Mouse (Mus musculus): ENCODE results near the gene Maats1.

Maats1 gene

DNA sequence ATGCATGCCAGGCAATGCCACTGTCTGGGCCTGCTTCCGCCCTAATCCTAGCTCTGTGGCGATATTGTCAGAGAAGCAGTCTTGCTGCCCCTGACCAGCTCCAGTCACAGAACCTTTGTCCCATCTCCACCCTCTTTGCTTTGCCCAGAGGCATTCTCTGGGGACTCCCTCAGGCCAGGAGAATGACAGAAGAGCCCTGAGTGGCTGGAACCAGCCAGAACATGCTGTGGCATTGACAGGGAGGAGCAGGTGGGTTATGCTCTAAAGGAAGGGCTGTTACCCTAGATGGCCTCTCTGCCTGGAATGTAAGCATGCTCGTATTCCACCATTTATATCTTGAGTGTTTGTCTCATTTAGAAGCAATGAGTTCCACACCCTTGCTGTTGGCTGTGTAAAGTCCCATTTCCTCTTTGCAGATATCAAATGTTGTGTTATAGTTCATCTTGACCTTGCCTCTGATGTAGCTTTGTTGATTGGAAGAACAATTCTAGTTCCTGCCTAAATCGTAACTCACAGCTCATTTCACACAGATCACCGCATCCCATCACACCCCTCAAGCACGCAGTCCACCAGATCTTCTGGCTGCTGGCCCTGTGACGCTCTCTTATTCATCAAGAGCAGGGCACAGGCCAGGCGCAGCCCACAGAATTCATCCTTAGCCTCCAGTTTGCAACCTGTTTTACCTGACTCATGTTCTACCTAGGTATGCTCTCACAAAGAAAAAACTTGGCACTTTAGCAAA is 28.9 kb upstream of the Maats1 start:
- peak; percentile 90 for DNase-seq (ENCODE audit: low read depth, low spot score)

DNA sequence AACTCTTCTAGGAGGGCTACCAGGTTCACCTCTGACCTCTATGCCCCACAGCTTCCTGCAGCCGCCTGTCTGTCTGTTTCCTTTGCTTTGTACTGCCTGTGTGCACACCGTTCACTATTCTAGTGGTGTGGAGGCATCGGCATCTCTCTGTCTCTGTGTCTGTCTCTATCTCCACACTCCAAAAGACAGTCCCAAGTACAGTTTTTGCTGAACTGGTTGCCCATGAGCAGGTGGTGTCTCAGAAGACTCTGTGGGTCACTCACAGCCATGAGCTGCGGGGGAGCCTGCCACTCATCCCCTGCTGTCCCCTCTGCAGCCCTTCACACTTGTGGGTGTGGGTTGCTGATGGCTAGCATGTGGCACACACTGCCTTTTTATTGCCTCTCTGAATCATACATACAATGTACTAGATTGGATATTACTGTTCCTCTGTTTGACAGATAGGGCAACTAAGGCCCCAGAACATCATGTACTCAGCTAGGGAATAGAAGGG is 28.1 kb upstream of the Maats1 start:
- DNase-seq (ENCODE audit: low read depth, low spot score), result no peak

DNA sequence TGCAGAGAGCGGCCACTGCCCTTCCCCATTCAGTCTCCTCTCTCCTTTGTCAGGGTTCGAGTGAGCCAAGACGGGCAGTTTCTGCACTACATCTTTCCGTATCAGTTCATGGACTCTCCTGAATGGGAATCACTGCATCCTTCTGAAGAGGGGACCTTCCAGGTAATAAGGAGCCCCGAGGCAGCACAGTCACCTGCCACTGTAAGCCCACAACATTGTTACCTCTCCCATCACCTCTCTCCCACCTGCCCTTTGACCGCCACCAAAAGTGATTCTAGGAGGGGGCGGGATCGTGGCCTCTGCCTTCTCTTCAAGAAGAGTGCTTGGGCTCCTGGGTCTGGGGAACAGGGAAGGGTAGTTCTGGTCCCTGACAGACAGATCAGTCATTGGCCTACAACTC is 27.5 kb upstream of the Maats1 start:
- DNase-seq (ENCODE audit: low read depth, low spot score), result no peak

DNA sequence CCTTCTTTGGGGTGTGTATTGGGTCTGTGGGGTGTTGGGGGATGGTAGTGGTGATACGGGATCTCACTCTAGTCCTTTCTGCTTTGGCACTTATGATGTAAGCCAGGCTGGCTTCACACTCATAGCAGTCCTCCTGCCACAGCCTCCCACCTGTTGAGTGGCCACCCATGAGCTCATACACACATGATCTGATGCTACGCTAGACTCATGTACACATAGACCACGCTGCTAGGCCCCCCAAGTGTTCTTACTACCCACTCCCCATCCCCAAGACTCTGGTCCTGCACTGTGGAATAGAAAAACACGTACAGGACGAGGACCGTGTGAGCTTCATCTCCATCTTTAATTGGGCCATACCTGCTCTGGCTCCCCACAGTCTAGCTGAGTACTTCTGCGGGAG is 27.1 kb upstream of the Maats1 start:
- no peak for DNase-seq (ENCODE audit: low read depth, low spot score)

DNA sequence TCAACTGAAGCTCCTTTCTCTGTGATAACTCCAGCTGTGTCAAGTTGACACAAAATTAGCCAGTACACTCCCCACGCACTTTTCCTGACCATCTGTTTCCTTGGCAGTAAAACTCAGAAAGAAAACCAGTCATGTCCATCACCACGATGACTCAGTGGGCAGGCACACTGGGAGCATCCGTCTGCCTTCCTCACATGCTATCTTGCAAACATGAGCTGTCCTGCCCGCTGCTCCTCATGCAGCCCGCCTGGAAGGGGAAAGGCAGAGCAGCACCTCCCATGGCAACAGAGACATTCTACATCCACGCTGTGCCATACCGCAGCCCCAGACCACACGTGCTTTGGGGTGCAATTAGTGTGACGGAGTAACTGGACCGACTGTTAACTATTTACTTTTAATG is 26.4 kb upstream of the Maats1 start:
- DNase-seq (ENCODE audit: low read depth, low spot score), result no peak

DNA sequence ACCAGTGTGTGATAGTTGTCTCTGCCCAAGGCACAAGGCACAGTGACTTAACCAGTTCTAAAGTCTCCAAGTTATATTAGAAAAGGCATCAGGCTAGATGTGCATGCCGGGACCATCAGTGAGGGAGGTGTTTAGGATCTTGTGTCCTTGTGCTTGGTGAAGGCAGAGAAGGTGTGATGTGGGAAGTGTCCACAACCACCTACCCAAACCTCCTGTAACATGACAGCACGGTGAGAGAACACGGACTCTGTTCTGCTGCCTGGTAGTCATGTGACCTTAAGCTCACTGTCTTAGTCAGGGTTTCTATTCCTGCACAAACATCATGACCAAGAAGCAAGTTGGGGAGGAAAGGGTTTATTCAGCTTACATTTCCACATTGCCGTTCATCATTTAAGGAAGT is 24.3 kb upstream of the Maats1 start:
- no peak for DNase-seq (ENCODE audit: low read depth, low spot score)

DNA sequence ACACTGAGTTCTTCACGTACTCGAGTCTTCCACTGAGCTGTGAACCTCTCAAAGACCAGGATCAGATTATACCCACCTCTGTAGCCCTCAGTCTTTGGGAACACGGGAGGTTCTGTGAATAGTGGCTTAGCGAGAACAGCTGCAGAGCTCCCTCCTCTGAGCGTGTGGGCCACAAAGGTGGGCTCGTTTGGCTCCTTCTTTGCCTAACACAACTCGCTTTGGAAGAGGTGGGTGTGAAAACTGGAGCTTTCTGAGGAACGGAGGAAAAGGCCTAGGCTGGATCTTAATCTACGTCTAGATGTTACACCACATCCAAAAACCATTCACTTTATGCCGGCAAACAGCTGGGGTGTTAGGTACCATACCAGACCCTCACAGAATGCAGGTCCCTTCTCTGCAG is 23.4 kb upstream of the Maats1 start:
- no peak for DNase-seq (ENCODE audit: low read depth, low spot score)

DNA sequence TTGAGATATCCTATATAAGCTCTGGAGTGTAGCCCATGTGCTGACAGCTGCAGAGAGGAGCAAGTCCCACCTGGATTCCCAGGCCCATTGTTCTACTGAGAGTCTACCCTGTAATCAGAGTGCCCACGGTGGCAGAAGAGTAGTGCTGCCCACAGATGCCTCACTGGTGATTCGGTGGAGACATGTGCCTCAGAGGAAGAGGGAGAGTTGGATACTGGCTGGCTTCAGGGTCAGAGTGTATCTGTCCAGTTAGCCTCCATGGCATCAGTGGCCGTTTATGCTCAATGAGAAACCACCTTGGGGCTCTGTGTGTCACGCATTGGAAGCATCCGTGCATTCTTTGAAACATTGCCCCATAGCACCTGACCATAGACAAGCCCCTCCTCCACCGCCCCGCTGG is 21.7 kb upstream of the Maats1 start:
- no peak for DNase-seq (ENCODE audit: low read depth, low spot score)

DNA sequence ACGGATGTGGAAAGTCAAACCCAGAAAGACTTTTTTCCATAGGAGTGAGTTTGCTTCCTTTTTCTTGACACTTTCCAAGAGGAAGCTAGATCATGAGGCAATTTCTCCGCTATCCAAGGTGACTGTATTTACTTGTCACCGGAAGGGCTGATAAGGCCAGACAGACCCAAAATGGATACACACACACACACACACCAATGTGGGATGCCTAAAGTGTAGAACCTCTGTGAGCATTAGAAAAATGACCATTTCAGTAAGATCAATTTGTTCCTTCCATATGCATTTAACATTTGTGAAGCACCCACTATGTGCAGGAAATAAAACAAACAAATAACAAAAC is 21.3 kb upstream of the Maats1 start:
- DNase-seq (ENCODE audit: low read depth, low spot score), result no peak

DNA sequence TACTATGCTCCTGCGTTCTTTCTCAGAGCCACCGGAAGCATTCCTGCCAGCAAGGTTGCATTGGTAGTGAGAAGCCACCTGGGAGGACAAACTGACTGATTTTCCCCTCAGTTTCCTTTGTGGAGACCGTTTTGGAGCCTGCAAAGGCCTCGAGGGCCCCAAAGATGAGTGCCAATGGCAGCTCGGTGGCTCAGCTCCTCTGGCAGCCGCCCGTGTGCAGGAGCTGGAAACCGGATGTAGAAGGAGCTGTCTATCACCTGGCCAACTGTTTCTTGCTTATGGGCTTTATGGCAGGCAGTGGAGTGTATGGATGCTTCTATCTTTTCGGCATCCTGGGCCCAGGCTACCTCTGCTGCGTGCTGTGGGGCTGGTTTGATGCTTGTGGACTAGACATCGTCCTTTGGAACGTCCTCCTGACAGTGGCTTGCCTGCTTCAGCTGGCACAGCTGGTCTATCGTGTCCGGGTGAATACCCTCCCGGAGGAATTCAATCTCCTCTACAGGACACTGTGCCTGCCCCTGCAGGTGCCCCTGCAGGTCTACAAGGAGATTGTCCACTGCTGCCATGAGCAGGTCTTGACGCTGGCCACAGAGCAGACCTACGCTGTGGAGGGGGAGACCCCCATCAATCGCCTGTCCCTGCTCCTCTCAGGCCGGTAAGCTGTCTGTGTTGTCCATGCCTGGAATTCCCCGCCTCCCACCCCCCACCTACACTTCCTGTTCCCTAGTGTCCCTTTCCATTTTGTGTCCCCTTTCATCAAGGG is 20.7 kb upstream of the Maats1 start:
- no peak for DNase-seq (ENCODE audit: low read depth, low spot score)

DNA sequence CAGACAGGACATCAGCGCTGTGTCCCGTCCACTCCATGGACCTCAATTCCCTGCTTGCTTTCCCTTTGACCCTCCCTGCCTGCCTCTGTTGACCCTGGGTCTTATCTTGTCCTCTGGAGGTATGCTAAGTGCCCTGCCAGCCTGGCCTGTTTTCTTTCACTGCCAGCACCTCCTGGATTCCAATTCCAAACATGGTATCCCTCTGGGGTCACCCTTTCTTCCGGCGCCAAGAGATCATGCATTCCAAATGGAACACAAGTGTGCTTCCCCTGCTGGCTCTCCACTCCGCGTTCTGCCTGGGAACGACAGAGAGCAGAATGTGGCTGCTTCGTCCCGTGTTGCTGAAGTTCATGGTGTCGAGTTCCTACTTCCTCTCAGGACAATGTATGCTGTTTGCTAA is 20.0 kb upstream of the Maats1 start, which contains the start of gene Popdc2:
TSS of gene Popdc2 (plus strand) at position 277 of the 400 bp plus-strand sequence.
- peak; percentile 65 for DNase-seq (ENCODE audit: low read depth, low spot score)

DNA sequence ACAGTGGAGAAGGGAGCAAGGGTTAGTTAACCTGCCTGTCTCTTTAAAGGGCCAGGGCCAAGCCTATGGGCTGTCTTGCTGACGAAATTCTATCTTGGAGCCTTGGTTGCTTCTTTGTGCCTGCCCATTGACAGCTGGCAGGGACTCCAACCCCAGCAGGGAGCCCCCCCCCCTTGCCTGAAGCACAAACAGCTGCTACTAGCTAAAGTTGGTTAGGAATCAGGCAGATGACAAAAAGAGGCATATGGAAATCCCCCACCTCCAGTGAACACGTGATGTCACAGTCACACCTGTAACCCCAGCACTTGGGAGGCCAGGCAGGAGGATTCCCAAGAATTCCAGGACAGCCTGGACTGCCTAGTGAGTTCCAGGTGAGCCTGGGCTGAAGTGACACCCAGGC is 18.4 kb upstream of the Maats1 start:
- DNase-seq (ENCODE audit: low read depth, low spot score), result no peak

DNA sequence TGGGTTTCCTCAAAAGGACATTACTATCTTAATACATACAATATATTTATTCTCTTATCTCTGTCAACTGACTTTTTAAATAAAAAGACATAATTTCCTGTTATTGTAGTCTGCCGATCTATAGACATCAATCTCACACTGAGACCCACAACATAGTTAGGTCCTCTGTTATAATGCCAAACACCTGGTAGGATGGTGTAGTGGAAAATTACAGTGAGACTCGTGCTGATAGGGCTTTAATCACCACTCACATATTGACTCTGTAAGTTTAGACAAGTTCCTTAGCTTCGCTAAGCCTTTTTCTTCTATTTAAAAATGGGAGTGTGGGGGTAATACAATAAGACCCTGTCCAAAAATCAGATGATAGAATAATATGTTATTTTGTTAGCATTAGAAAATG is 17.9 kb upstream of the Maats1 start:
- no peak for DNase-seq (ENCODE audit: low read depth, low spot score)

DNA sequence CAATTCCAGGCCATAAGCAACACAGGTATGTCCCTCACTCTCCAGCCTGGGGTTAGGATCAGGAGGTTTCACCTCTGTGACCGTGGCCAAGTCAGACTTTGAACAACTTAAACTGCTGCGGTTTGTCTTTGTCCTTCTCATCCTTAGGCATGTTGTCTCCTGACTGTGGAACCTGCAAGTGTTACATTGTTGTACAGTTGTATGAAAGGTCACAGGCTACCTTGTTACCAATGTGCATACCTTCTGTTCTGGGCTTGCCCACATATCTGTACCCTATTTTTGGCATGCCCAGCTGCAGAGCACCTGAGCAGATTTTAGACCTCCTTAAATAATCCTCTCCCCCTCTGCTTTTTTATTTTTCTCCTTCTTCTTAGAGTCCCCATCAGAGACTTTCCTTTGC is 17.3 kb upstream of the Maats1 start:
- no peak for DNase-seq (ENCODE audit: low read depth, low spot score)

DNA sequence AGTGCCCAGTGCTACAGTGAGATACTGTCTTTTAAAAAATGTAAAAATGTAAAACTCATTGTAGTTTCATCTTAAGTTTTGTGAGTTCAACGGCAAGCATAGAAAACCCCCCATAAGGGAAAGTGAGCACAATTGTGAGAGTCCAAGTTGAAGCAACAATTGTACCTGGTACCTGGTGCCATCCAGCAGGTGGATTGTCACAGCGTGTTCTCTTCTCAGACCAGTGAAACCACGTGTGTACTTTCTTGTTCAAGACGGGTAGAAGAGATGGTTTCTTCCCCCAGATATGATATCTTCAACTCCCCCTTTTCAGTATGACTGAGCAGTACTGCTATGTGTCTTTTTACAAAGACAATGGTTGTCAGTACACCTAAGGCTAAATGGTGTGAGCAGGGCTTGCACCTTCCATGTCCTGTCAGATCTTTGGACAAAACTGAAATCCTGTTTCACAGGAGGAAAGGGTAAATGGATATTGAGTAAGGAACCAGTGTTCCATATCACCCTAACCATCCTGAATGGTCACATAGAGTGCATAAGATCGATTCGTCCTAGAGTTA is 16.4 kb upstream of the Maats1 start:
- no peak for DNase-seq (ENCODE audit: low read depth, low spot score)

DNA sequence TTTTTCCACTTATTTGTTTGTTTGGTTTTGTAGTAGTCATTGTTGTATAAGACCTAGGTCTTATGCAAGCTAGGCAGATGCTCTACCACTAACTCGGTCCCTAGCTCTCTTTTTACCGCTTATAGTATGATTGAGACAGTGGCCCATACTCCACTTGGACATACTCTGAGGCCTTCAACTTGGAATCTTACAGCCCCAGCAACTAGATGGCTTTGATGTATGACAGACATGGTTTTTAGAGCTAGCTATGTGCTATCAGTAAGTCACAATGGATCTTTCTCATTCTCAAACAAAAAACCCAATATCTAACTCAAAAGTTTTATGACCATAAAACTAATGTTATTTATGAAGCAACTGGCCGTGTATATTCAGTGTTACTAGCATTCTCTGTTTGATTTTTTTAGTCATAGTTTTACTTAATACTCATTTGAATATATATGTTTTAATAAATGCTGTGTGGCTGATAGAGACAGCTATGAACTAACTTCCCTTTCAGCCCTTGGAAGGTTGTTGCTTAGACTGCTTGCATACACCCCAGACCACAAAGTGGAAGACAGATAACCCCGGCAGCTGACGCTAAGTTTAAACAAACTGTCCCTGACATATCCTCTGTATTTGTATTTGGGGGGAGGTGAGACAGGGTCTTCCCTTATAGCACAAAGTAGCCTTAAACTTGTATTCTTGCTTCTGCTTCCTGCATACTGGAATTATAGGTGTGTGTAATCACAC is 12.4 kb upstream of the Maats1 start:
- no peak for DNase-seq (ENCODE audit: low read depth, low spot score)

DNA sequence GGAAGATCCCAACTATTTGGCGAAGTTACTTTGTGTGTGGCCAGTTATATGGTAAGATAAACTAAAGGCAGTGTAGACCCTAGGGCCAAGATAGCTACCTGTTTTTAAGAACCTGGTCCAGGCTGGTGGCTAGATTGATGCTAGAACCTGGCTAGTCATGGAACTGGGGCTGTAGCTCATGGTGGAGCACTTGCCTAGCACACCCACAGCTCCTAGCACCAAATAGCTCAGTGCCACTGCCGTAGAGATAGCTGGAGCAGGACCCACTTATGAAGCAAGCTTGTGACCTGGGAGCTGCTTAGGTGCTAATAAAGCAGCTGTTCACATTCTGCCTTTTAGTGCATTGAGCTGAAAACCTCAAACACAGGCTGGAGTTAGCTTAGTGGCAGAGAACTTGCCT is 11.7 kb upstream of the Maats1 start:
- DNase-seq (ENCODE audit: low read depth, low spot score), result no peak

DNA sequence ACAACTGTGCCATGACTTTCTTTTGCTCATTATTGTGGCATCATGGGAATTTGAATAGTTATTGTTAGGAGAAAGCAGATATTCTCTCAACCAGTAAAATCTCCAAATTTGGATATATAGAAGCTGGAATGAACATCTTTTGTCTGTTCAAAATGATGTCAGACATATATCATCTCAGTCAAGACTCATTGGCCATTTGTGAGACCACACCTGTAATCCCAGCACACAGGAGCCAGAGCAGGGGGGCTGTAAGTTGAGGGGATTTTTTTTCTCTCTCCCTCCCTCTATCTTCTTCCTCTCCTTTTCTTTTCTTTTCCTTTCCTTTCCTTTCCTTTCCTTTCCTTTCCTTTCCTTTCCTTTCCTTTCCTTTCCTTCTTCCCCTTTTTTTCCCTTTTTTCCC is 10.9 kb upstream of the Maats1 start:
- DNase-seq (ENCODE audit: low read depth, low spot score), result no peak

DNA sequence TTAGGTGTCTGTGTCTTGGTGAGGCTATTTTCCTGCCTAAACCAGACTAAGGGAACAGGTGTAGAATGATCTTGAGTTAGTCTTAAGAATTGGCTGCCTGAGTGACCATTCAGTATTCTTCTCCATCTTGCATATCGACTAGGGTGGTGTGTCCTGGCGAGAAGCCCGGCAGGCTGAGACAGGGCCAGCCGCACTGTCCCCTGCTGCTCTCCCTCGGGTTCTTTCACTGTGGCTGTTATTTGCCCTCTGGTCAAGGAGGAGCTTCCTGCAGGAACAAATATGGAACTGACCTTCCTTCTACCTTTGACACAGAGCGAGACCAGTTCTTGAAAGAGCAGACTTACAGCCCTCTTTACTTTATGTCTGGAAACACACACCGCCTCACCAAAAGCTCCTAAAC is 10.1 kb upstream of the Maats1 start:
- DNase-seq (ENCODE audit: low read depth, low spot score), result no peak

DNA sequence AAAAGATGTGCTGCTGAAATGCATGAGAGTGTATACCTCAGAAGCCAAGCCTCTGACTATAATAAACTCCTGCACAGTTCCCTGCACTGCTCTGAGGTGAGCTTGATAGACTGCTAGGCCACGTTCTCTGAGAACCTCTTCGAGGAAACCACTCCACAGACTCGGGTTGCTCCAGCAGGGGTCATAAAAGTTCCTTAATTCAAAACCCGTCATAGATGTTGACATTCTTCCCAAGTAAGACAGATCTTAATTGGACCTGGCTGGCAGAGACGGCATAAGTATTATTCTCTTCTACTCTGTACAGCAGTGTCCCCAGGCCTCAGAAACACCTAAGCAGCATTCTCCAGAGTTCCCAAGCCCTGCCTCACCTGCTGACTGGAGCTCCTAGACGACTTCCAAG is 9.0 kb upstream of the Maats1 start:
- no peak for DNase-seq (ENCODE audit: low read depth, low spot score)

DNA sequence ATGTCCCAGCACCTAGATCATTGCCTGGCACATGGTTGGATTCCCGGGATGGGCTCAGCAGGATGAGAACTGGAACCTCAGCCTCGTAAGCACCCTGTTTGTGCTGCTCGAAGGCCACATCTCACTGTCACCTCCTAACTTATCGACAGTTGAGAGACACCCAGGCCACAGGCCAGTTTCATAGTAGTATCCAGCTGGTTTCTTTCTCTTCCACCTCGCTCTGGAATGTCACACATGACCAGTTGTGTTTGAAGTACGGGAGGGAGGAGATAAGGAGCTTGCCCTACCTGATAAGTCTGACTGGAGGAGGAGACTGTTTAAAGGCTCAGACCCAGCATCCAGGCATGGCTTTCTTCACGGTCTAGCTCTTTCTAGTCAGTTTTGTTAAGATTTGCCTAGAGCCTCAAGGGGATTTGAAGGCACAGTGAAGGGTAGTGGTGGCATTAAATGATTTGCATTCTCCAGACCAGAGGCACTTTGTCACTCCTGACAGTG is 8.5 kb upstream of the Maats1 start:
- DNase-seq (ENCODE audit: low read depth, low spot score), result no peak

DNA sequence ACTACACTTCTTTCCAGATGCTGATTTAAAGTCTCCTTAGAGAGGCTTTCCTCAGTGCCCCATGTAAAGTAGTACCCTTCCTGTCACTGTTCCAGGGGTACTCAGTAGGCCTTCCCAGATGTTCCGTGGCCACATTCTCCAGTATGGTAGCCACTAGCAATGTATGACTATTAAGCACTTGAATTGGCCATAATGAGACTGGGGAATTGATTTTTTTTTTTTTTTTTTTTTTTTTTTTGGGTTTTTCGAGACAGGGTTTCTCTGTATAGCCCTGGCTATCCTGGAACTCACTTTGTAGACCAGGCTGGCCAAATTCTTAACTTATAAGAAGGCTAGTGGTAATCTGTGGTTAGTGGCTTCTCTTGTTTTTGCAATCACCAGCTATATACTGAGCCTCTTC is 7.9 kb upstream of the Maats1 start:
- no peak for DNase-seq (ENCODE audit: low read depth, low spot score)
